Mouse (Mus musculus): Measurements from ENCODE around the gene Exosc5. TPM values are rescaled to one million over a fixed set of nuclear protein-coding genes. Genes with fewer than 3 reads are reported as not detected.
A peak's percentile ranks its signal among the peaks of the same experiment; 100 is the strongest.

Gene Exosc5
- 46.5 and 48.3 TPM in 2 replicates for polyA plus RNA-seq (2015; fragmentation: Nextera tagmentation; extraction: Ambion mirVana)

GRCm38 (mm10) chr7:25658657-25659472 lies at the start of gene Exosc5, which contains the start of gene Bckdha:
Gene Exosc5, plus strand, starts transcription at chr7:25659164.
Gene Bckdha, minus strand, starts transcription at chr7:25658981.
- no peaks in the 10 kb centered on the region for H3K27me3 ChIP-seq (replicated peaks; ENCODE audit: control insufficient read depth, insufficient read depth, low read length)
- H3K4me3 ChIP-seq (replicated peaks; ENCODE audit: low read length), result peak within 1 kb of the TSS; percentile 68
- no peaks in the 10 kb centered on the region for H3K9me3 ChIP-seq (ENCODE audit: control insufficient read depth, low read length)
- peak; percentile 98 for ATAC-seq
- H3K9ac ChIP-seq (replicated peaks; ENCODE audit: low read depth, low read length), result peak within 1 kb of the TSS; percentile 61
- peak within 1 kb of the TSS; percentile 96 for H3K4me2 ChIP-seq (ENCODE audit: low read length)
- H3K36me3 ChIP-seq (ENCODE audit: control insufficient read depth, insufficient read depth), result 0 out of 2 replicates have a peak, but pooled peaks cover 2% of the 10 kb centered on the region
- H3K4me1 ChIP-seq (replicated peaks; ENCODE audit: control insufficient read depth, insufficient read depth, low read length), result peaks cover 24% of the 10 kb centered on the region
- WGBS, result under 1% methylated on average over 50 of the region's 50 CpGs
- H3K27ac ChIP-seq (ENCODE audit: low read length), result peak within 1 kb of the TSS; percentile 83

GRCm38 (mm10) chr7:25610056-25610455 lies 48.9 kb upstream of the Exosc5 start:
- Histone ChIP-seq H3K27ac (ENCODE audit: low read length) (no peak overlapping the region), H3K9me3 (ENCODE audit: control insufficient read depth, low read length) (no peaks in the 10 kb centered on the region), H3K36me3 (ENCODE audit: control insufficient read depth, insufficient read depth) (no peaks in the 10 kb centered on the region), H3K4me1 (replicated peaks; ENCODE audit: control insufficient read depth, insufficient read depth, low read length) (no peaks in the 10 kb centered on the region), H3K27me3 (replicated peaks; ENCODE audit: control insufficient read depth, insufficient read depth, low read length) (no peaks in the 10 kb centered on the region), H3K9ac (replicated peaks; ENCODE audit: low read depth, low read length) (no peak overlapping the region), H3K4me3 (replicated peaks; ENCODE audit: low read length) (no peak overlapping the region), H3K4me2 (ENCODE audit: low read length) (no peak overlapping the region)
- ATAC-seq, result no peak
- 44% methylated on average over 6 of the region's 6 CpGs for WGBS

GRCm38 (mm10) chr7:25611501-25611900 lies 47.5 kb upstream of the Exosc5 start:
- no peak overlapping the region for H3K9ac ChIP-seq (replicated peaks; ENCODE audit: low read depth, low read length)
- WGBS, result 43% methylated on average over 7 of the region's 7 CpGs
- H3K9me3 ChIP-seq (ENCODE audit: control insufficient read depth, low read length), result no peaks in the 10 kb centered on the region
- H3K4me3 ChIP-seq (replicated peaks; ENCODE audit: low read length), result no peak overlapping the region
- no peaks in the 10 kb centered on the region for H3K27me3 ChIP-seq (replicated peaks; ENCODE audit: control insufficient read depth, insufficient read depth, low read length)
- no peaks in the 10 kb centered on the region for H3K36me3 ChIP-seq (ENCODE audit: control insufficient read depth, insufficient read depth)
- no peaks in the 10 kb centered on the region for H3K4me1 ChIP-seq (replicated peaks; ENCODE audit: control insufficient read depth, insufficient read depth, low read length)
- no peak for ATAC-seq
- H3K4me2 ChIP-seq (ENCODE audit: low read length), result no peak overlapping the region
- H3K27ac ChIP-seq (ENCODE audit: low read length), result no peak overlapping the region

- WGBS, result 92% methylated on average over 5 of the region's 5 CpGs
- H3K9me3 ChIP-seq (ENCODE audit: control insufficient read depth, low read length), result no peaks in the 10 kb centered on the region
- H3K4me2 ChIP-seq (ENCODE audit: low read length), result no peak overlapping the region
- H3K27me3 ChIP-seq (replicated peaks; ENCODE audit: control insufficient read depth, insufficient read depth, low read length), result 0 out of 2 replicates have a peak, but pooled peaks cover 3% of the 10 kb centered on the region
- no peaks in the 10 kb centered on the region for H3K36me3 ChIP-seq (ENCODE audit: control insufficient read depth, insufficient read depth)
- no peak for ATAC-seq
- H3K4me3 ChIP-seq (replicated peaks; ENCODE audit: low read length), result no peak overlapping the region
- no peak overlapping the region for H3K9ac ChIP-seq (replicated peaks; ENCODE audit: low read depth, low read length)
- H3K27ac ChIP-seq (ENCODE audit: low read length), result no peak overlapping the region
- peaks cover 3% of the 10 kb centered on the region; the same call in 1 of the 2 replicates for H3K4me1 ChIP-seq (replicated peaks; ENCODE audit: control insufficient read depth, insufficient read depth, low read length)
These were observed 44.9 kb upstream of the Exosc5 start for GRCm38 (mm10) chr7:25614086-25614485.

- ATAC-seq, result no peak
- WGBS, result 68% methylated on average over 21 of the region's 21 CpGs
- Histone ChIP-seq H3K36me3 (ENCODE audit: control insufficient read depth, insufficient read depth) (no peaks in the 10 kb centered on the region), H3K4me3 (replicated peaks; ENCODE audit: low read length) (no peak overlapping the region), H3K27me3 (replicated peaks; ENCODE audit: control insufficient read depth, insufficient read depth, low read length) (0 out of 2 replicates have a peak, but pooled peaks cover 3% of the 10 kb centered on the region), H3K27ac (ENCODE audit: low read length) (no peak overlapping the region), H3K9ac (replicated peaks; ENCODE audit: low read depth, low read length) (no peak overlapping the region), H3K9me3 (ENCODE audit: control insufficient read depth, low read length) (no peaks in the 10 kb centered on the region), H3K4me1 (replicated peaks; ENCODE audit: control insufficient read depth, insufficient read depth, low read length) (peaks cover 3% of the 10 kb centered on the region), H3K4me2 (ENCODE audit: low read length) (no peak overlapping the region)
These were observed 43.9 kb upstream of the Exosc5 start for GRCm38 (mm10) chr7:25614831-25615705.

- WGBS, result 70% methylated on average over 5 of the region's 5 CpGs
These were observed 43.3 kb upstream of the Exosc5 start, which contains the start of gene Erich4 for GRCm38 (mm10) chr7:25615706-25616011. Gene Erich4, minus strand, starts transcription at chr7:25615892.

GRCm38 (mm10) chr7:25617376-25618160 lies 41.4 kb upstream of the Exosc5 start:
- Histone ChIP-seq H3K27me3 (replicated peaks; ENCODE audit: control insufficient read depth, insufficient read depth, low read length) (0 out of 2 replicates have a peak, but pooled peaks cover 3% of the 10 kb centered on the region), H3K4me3 (replicated peaks; ENCODE audit: low read length) (no peak overlapping the region), H3K36me3 (ENCODE audit: control insufficient read depth, insufficient read depth) (peaks cover 4% of the 10 kb centered on the region; the same call in 1 of the 2 replicates), H3K27ac (ENCODE audit: low read length) (no peak overlapping the region), H3K9me3 (ENCODE audit: control insufficient read depth, low read length) (no peaks in the 10 kb centered on the region), H3K9ac (replicated peaks; ENCODE audit: low read depth, low read length) (no peak overlapping the region), H3K4me1 (replicated peaks; ENCODE audit: control insufficient read depth, insufficient read depth, low read length) (peaks cover 3% of the 10 kb centered on the region), H3K4me2 (ENCODE audit: low read length) (no peak overlapping the region)
- 82% methylated on average over 10 of the region's 10 CpGs for WGBS
- ATAC-seq, result no peak

More at GRCm38 (mm10) chr7:25615706-25616011, 43.3 kb upstream of the Exosc5 start, which contains the start of gene Erich4:
- H3K4me3 ChIP-seq (replicated peaks; ENCODE audit: low read length), result no peak within 1 kb of the TSS
- H3K36me3 ChIP-seq (ENCODE audit: control insufficient read depth, insufficient read depth), result no peaks in the 10 kb centered on the region
- no peaks in the 10 kb centered on the region for H3K9me3 ChIP-seq (ENCODE audit: control insufficient read depth, low read length)
- no peak within 1 kb of the TSS for H3K4me2 ChIP-seq (ENCODE audit: low read length)
- H3K4me1 ChIP-seq (replicated peaks; ENCODE audit: control insufficient read depth, insufficient read depth, low read length), result peaks cover 3% of the 10 kb centered on the region
- H3K9ac ChIP-seq (replicated peaks; ENCODE audit: low read depth, low read length), result no peak within 1 kb of the TSS
- H3K27ac ChIP-seq (ENCODE audit: low read length), result no peak within 1 kb of the TSS
- no peak for ATAC-seq
- H3K27me3 ChIP-seq (replicated peaks; ENCODE audit: control insufficient read depth, insufficient read depth, low read length), result 0 out of 2 replicates have a peak, but pooled peaks cover 3% of the 10 kb centered on the region

GRCm38 (mm10) chr7:25618865-25619721 lies 39.9 kb upstream of the Exosc5 start, which contains the start of gene Dmac2:
Gene Dmac2, plus strand, starts transcription at chr7:25619414.
- WGBS, result under 1% methylated on average over 53 of the region's 53 CpGs
- Histone ChIP-seq H3K27me3 (replicated peaks; ENCODE audit: control insufficient read depth, insufficient read depth, low read length) (0 out of 2 replicates have a peak, but pooled peaks cover 3% of the 10 kb centered on the region), H3K27ac (ENCODE audit: low read length) (no peak within 1 kb of the TSS), H3K9me3 (ENCODE audit: control insufficient read depth, low read length) (no peaks in the 10 kb centered on the region), H3K4me1 (replicated peaks; ENCODE audit: control insufficient read depth, insufficient read depth, low read length) (peaks cover 3% of the 10 kb centered on the region), H3K36me3 (ENCODE audit: control insufficient read depth, insufficient read depth) (peaks cover 4% of the 10 kb centered on the region; the same call in 1 of the 2 replicates), H3K4me3 (replicated peaks; ENCODE audit: low read length) (peak within 1 kb of the TSS; percentile 68), H3K4me2 (ENCODE audit: low read length) (peak within 1 kb of the TSS; percentile 73), H3K9ac (replicated peaks; ENCODE audit: low read depth, low read length) (peak within 1 kb of the TSS; percentile 51)
- ATAC-seq, result peak; percentile 97
